ENCODE assay signal across 9 mouse cellular contexts in the genomic region with DNA sequence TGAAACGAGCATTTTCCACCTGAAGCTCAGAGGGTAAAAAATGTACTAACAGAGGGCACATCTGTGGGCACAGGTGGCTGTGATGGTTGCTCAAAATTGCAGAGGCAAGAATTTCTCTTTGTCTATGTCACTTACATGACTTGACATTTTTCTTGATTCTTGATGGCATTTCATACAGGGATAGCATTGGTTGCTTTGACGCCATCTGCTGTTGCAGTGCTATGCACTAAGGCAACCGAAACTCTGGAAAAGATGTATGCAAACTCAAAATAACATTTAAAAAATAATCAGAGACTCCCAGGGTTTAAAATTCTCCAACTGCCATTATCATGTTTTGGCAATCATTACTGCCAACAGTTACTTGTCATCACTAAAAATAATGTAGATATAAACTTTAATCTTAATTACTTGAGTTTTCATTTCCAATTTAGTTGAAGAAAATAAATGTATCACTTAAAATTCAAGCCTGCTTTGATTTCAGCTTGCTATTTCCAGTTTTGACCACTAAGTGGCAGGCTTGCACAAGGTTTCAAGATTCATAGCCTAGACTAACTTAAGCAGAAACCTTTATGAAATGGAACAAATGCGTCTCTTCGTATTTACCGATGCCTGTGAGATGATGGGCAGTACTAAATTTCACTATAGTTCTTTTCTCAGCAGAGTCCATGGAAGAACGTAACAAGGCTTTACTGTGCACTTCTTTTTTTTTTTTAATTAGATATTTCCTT.
DNase-seq lines count a peak whose midpoint lies in the region; ATAC-seq and TF ChIP-seq lines count a peak whose summit lies in the region.
"Had no signal": no experiment of that assay in that cellular context is flagged by ENCODE, and none has a peak within 500 bp of the region (broad histone marks: within the 10 kb centered on the region; RNA-seq: fewer than 3 reads in every experiment).

No protein-coding gene starts in this region.

- no peak overlapping the region for H3K4me2 ChIP-seq in intestine, embryonic 14.5 days (ENCODE audit: low read length)
- no peak overlapping the region for H3K4me2 ChIP-seq in intestine, embryonic 15.5 days (replicated peaks)

- no peak for TF ChIP-seq CTCF in G1E (IDR thresholded peaks at IDR 0.05; ENCODE audit: low read depth, low read length)
- TF ChIP-seq CTCF in cerebellum, adult 2 months (IDR thresholded peaks at IDR 0.05; ENCODE audit: borderline replicate concordance, insufficient read depth, low read depth, low read length): peak; percentile 38; the same call in 1 of the 2 replicates

- no peak for ATAC-seq in intestine, embryonic 14.5 days (replicated peaks; ENCODE audit: low FRiP score, low TSS enrichment, low read depth)
- ATAC-seq in intestine, embryonic 15.5 days: no peak
- peak; percentile 28; the same call in 1 of the 2 replicates for ATAC-seq in G1E (ENCODE audit: extremely low read depth, insufficient number of reproducible peaks, low FRiP score, poor library complexity, severe bottlenecking)
- ATAC-seq in inflammation-experienced regulatory T-cells, adult 6 months: no peak

- H3K4me3 ChIP-seq in intestine, embryonic 14.5 days (ENCODE audit: low read depth, low read length): no peak overlapping the region
- H3K4me3 ChIP-seq in intestine, embryonic 15.5 days (replicated peaks): no peak overlapping the region
- H3K4me3 ChIP-seq in G1E (ENCODE audit: low read depth, low read length): no peak overlapping the region
- no peak overlapping the region for H3K4me3 ChIP-seq in cerebellum, adult 2 months (replicated peaks; ENCODE audit: insufficient read depth, low read depth, low read length)

- TF ChIP-seq POLR2A in cerebellum, adult 2 months (IDR thresholded peaks at IDR 0.05; ENCODE audit: borderline replicate concordance, insufficient read depth, low read length): no peak

- no peaks in the 10 kb centered on the region for H3K4me1 ChIP-seq in intestine, embryonic 14.5 days (replicated peaks; ENCODE audit: control insufficient read depth, insufficient read depth, low read length)
- no peaks in the 10 kb centered on the region for H3K4me1 ChIP-seq in intestine, embryonic 15.5 days (replicated peaks)
- no peaks in the 10 kb centered on the region for H3K4me1 ChIP-seq in G1E (ENCODE audit: insufficient read depth, low read depth, low read length)
- no peaks in the 10 kb centered on the region; the same call in 1 of the 2 replicates for H3K4me1 ChIP-seq in cerebellum, adult 2 months (ENCODE audit: control insufficient read depth, insufficient read depth, low read length)

- H3K27ac ChIP-seq in intestine, embryonic 14.5 days (ENCODE audit: low read depth): no peak overlapping the region
- no peak overlapping the region for H3K27ac ChIP-seq in intestine, embryonic 15.5 days
- H3K27ac ChIP-seq in cerebellum, adult 2 months (ENCODE audit: insufficient read depth, low read length): no peak overlapping the region
- H3K27ac ChIP-seq: macrophage had no signal

- WGBS in intestine, embryonic 14.5 days: 32% methylated on average over 7 of the region's 7 CpGs
- WGBS in intestine, embryonic 15.5 days: 28% methylated on average over 7 of the region's 7 CpGs
- 21% methylated on average over 7 of the region's 7 CpGs for WGBS in cerebellum, adult 2 months

- no peaks in the 10 kb centered on the region for H3K27me3 ChIP-seq in intestine, embryonic 14.5 days (replicated peaks; ENCODE audit: control insufficient read depth, insufficient read depth, low read length)
- no peaks in the 10 kb centered on the region for H3K27me3 ChIP-seq in intestine, embryonic 15.5 days (replicated peaks)
- H3K27me3 ChIP-seq in G1E (ENCODE audit: insufficient read depth, low read length): no peaks in the 10 kb centered on the region
- no peaks in the 10 kb centered on the region for H3K27me3 ChIP-seq in cerebellum, adult 2 months (ENCODE audit: control insufficient read depth, insufficient read depth, low read length)

- no peak overlapping the region for H3K9ac ChIP-seq in intestine, embryonic 14.5 days (ENCODE audit: low read length)
- no peak overlapping the region for H3K9ac ChIP-seq in intestine, embryonic 15.5 days

- DNase-seq in intestine, embryonic 14.5 days (ENCODE audit: low spot score): peak; percentile 77
- no peak for DNase-seq in G1E (ENCODE audit: low spot score)
- DNase-seq in cerebellum, adult 2 months: peak; percentile 40 to 44
- DNase-seq in frontal cortex, postnatal 25 days (ENCODE audit: low spot score in 2 of 2): peak; percentile 25 to 53
- peak; percentile 60 to 75 for DNase-seq in left cerebral cortex, adult 18-20 months (ENCODE audit: low spot score in 2 of 2)
- peak; percentile 54 for DNase-seq in naive thymus-derived CD4-positive, alpha-beta T cell, adult 2 months (ENCODE audit: low read depth)

- no peaks in the 10 kb centered on the region for H3K9me3 ChIP-seq in intestine, embryonic 14.5 days (ENCODE audit: control insufficient read depth, low read length)
- no peaks in the 10 kb centered on the region for H3K9me3 ChIP-seq in intestine, embryonic 15.5 days
- peaks cover 3% of the 10 kb centered on the region; the same call in 1 of the 2 replicates for H3K9me3 ChIP-seq in G1E (replicated peaks)

- H3K36me3 ChIP-seq in intestine, embryonic 14.5 days (ENCODE audit: control insufficient read depth, insufficient read depth, low read length): no peaks in the 10 kb centered on the region
- H3K36me3 ChIP-seq in intestine, embryonic 15.5 days: no peaks in the 10 kb centered on the region
- H3K36me3 ChIP-seq in G1E (replicated peaks): no peaks in the 10 kb centered on the region
